Mouse (Mus musculus) bone marrow macrophage, adult 2 months (primary cell): Measurements from ENCODE around the gene Gm20388.

Source experiments
- CTCF ChIP-seq: IDR thresholded peaks from 2 replicates; pipeline ENCODE4 v1.5.1; 2012; ENCODE audit warnings: low read depth, mild to moderate bottlenecking, low read length, moderate library complexity
- POLR2A ChIP-seq: IDR thresholded peaks from 2 replicates; pipeline ENCODE4 v1.6.1; 2012; ENCODE audit warnings: mild to moderate bottlenecking, low read depth, low read length, borderline replicate concordance

- TF ChIP-seq CTCF (no peak), POLR2A (no peak)
Observed at GRCm38 (mm10) chr8:122022274-122022673, 2111.6 kb downstream of the Gm20388 start.
